Mouse (Mus musculus) adrenal gland, adult (tissue): Measurements from ENCODE around the gene Dennd6a.
"Not testable (repeated sequence)": the region's sequence is repeated elsewhere in the genome, so short reads cannot be mapped to it uniquely, and the experiment has no call there.

Experiments
- DNase-seq, 2 experiments: peaks; one replicate each; pipeline ENCODE4 v3.0.0; 2022 to 2023; ENCODE audit warnings: low spot score in 1 of 2; ENCODE audit not compliant: inconsistent age in 2 of 2

Gene Dennd6a

DNA sequence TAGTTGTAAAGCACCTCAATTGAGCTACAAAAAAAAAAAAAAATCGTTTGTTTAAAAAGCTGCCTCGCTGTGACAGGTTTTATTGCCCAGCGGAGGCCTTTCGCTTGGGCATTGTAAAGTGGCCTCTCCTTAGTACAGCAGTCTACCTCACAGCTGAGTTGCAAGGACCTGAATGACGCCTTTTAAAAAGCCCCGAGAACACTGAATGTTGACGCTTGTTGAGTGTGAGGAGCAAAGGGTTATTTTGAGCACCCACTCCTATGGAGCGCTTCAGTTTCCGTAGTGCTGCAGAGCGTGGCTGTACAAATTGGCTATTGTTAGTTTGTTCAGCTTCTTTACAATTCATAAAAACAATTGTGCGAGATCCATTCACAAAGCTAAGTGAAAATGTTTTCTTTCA, 65.6 kb downstream of the Dennd6a start:
- DNase-seq = peak; percentile 14 to 57

DNA sequence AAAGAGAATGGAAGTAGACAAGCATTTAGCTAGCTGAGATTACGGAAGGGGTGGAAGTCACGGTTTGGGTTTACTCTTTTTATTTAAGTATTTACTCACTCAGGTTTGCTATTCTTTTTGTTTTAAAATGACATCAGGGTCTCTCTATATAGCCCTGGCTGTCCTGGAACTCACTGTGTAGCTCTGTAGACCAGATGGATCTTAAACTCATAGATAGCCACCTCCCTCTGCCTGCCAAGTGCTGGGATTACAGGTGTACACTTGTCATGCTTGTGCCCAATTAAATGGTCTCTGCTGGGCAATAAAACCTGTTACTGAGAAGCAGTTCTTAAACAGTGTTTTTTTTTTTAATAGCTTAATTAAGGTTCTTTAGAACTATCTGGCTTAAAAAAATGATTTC, 66.3 kb downstream of the Dennd6a start:
- peak in 1 of 2 experiments; percentile 35 for DNase-seq

DNA sequence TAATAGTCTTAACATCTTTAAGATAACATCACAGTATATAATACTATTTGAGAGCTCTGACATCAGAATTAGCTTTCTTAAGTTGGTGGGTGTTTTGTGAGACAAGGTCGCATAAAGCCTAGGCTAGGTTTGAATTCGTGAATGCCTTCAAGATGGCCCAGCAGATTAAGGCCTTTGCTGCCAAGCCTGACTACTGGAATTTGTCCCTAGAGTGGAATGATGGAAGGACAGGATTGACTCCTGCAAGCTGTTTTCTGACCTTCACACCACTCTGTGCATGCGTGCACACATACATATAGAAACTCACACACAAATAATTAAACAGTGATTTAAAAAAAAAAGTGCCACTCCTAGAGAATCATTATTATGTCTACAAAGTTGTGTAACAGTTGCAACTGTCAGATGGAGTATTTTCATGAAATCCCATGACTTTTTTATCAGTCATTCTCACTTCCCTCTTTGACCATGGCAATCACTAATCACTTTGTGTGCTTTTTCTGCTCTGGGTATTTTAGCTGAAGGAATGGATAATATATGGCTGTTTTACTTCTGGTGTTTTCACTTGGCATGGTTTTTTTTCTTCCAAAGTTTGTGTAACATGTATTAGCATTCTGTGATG, 69.5 kb downstream of the Dennd6a start:
- no peak for DNase-seq

DNA sequence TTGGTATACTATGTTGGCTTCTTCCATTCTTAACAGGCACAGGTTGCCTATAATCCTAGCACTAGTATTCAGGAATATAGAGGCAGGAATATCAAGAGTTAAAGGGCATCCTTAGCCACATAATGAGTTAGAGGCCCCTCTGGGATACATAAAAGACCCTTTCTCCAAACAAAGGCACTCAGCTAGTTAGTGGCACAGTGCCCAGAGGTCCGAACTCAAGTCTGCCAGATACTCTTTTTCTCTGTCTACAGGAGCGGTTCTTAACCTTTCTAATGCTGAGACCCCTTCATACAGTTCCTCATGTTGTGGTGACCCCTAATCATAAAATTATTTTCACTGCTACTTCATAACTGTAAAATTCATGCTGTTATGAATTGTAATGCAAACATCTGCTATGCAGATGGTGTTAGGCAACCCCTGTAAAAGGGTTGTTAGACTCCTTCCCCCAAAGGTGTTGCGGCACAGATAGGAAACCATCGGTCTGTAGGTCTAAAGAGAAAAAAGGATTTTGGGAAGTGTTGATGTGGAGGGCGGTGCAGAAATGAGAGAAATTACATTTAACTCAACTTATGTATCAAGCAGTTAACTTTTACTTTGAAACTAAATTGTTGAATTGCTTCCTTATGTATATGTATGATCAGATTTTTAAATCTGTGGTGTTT, 72.5 kb downstream of the Dennd6a start:
- DNase-seq = no peak

DNA sequence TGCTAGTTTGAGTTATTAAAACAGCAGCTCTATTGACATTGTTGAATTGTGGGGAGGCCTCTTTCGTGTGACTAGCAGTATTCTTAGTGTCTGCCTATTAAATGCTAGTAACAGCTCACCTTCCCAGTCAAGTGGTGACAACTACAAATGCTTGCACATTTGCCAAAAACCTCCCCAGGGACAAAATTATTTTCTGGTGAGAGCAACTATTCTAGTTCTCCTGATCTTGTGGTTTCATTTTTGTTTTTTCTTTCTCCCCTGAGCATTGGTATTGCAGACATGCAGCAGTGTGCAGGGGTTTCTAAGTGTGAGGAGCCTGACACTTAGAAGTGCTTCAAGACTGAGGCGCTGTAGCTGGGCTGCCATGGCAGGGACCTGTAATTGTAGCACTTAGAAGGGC, 74.2 kb downstream of the Dennd6a start:
- DNase-seq = no peak

DNA sequence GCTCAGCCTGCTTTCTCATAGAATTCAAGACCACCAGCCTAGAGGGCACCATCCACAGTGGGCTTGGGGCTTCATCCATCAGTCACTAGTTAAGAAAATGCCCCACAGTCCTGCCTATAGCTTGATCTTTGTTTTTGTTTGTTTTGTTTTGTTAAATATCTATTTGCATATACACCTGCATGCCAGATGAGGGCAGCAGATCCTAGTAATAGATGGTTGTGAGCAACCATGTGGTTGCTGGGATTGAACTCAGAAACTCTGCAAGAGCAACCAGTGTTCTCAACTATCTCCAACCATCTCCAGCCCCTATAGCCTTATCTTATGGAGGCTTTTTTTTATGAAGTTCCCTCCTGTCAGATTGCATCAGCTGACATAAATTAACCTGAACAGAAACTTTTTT, 78.2 kb downstream of the Dennd6a start:
- peak in 1 of 2 experiments; percentile 48 for DNase-seq

DNA sequence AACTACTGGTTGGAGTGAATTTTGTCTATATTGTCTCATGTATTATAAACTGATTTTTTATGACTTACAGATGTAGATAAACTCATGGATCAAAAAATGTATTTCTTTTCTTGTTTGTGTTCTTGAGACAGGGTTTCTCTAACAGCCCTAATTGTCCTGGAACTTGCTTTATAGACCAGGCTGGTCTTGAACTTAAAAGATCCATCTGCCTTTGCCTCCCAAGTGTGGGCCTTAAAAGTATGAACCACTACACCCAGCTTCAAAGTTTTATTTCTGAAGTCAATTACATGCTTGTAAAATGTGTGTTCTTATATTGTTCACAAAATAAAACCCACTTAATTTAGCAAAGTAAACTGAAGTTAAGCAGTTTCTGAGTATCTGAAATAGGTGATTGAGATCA, 84.5 kb downstream of the Dennd6a start:
- DNase-seq = no peak

DNA sequence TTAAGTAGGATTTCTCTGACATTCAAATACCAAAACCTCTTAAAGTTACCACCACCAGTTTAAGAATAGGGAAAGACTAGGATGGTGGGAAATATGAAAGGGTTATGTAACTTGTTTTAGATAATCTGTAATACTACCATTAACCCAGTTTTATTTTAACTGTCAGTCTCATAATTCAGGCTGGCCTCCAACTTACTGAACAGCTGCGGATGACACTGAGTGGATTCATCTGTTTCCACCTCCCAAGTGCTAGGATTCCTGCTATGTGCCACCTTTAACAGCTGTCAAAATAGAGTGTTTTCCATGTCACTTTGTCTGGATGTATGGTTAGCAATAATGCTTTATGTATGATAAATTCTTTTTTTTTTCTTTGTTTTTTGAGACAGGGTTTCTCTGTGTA, 86.6 kb downstream of the Dennd6a start:
- no peak for DNase-seq

DNA sequence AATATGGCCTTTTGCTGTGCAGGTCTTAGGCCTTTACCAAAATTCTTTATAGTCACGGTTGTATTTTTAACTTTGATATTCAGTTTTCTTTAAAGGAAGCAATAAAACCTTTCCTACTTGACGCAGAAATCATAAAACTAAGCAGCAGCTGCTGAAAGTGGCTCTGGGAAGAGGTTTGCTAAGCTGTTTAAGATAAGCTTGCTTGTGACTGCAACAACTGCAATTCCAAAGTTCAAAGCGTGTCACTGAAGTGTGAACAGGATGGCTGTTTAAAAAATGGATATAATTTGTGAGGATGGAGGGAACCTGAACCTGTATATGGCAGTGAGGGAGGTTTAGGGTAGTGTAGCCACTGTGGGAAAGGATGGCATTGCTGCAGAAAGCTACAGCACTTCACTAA, 88.4 kb downstream of the Dennd6a start:
- no peak for DNase-seq

DNA sequence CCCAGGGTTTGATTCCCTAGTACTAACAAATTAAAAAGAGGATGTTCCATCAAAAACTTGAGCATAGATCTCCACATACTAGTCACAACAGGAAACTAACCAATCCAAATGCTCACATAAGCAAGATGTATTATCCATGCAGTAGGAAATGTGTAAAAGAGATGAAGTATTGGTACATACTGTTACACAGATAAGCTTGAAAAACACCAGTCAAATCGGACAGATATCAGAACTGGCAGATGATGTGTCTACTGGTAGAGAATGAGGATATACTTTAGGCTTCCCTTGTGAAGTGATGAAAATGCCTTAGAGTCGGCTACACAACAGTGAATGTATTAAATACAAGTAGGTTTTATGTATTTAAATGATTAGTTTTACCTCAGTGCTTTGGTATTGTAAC, 88.8 kb downstream of the Dennd6a start:
- no peak for DNase-seq

DNA sequence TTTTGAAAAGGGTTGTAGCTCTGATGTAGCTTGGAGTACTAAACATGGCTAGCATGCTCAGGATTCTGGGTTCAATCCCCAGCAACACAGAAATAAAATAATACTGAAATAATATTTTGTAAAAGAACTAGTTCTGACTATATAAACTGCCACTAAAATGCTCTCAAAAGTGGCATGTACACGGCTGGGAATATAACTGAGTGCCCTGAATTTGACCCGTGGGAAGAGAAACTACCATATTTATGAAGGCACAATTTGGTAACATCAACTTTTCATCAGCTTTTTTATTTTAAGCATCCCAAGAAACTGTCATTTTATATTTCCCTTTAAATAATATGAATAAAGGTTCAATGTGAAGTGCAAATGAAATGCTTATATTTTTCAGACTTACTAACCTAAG, 90.2 kb downstream of the Dennd6a start:
- DNase-seq = no peak

DNA sequence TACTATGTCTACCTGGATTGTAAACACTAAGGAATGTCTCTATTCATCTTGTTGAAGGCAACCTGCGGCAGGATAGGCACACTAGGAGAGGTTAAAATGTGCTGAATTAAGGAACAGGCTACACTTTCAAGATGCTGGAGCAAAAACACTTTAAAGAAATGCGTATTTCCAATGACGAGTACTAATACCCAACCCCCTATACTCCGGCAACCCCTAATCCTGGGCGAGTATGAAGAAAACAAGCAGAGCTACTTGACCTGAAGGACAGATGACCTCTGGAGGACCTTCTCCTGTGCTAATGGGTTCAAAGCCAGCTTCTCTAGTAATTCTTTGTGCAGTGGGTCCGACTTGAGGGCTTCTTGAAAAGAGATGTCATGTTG, 94.3 kb downstream of the Dennd6a start:
- no peak for DNase-seq

DNA sequence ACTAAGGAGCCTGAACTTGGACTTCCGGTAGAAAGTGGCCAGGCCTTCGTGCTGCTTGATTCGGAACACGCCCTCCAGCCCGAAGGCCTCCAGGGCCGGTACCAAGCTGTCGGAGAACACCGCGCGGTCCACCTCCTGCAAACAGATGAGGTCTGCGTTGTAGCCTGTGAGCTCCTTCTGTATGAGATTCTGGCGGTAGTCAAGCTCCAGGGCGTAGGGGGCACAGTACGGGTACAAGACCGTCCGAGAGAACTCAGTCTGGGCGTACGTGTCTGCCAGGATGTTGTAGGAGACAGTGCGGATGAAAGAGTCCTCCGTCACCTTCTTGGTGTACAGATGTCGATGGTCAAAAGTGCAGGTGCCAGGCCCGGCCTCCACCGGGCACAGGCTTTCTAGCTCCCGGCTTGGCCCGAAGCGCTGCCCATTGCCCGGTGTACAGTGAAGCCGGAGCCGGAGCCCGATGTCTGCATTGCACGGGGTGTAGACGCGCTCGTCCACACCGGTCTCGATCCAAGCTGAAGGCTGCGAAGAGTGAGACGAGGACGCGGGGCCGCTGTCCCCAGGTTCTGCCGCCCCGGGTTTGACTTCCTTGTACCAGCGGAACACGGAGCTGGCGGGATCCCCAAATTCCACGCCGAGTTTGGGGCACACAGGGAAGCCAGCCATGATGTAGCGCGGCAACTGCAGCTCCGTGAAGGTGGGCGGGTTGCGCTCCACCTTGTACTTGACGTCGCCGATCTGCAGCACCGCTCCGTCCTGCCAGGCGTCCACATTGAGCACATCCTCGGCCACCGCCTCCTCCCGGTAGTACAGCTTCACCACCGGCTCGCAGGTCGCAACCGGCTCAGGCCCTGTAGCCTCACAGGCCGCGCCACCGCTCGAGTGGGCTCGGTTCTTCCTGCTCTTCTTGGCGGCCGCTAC, 95.0 kb downstream of the Dennd6a start:
- DNase-seq = peak; percentile 33 to 74

DNA sequence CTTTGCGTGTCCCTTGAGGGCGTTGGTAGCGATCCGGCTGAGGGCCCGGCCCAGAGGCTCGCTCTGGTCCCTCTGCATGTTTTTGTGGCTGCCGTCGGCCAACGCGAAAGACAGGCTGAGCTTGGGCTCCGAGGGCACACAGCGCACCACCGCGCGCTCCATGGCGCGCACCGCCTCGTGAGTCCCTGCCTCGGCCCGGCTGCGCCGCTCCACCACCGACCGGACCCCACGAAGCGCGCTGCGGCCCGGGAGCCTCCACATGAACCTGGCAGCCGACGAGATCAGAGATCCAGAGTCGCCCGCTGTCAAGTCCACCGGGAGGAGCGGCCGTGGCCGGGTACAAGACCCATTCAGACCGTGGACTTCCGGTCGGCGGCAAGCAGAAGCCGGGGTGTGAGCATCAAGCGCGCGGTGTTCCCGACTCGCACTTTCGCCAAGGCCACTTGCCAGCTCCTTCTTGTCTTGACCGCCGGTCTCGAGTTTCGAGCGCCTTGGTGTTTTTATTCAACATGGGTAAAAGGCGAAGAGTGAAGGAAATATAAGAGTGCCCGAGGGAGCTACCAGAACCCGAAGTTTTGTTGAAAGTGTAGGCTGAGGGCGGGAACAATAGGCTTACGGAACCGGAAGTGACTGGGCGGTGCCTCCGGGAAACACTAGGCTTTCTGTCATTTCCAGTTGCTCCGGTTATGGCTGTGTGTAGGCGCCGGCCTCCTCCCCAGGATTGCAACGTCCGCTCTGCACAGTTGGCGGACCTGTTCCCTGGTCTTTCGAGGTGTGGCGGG, 95.8 kb downstream of the Dennd6a start, which contains the start of gene Pde12:
TSS of gene Pde12 (minus strand) at position 592 of the 782 bp plus-strand sequence.
- peak; percentile 91 to 98 for DNase-seq

DNA sequence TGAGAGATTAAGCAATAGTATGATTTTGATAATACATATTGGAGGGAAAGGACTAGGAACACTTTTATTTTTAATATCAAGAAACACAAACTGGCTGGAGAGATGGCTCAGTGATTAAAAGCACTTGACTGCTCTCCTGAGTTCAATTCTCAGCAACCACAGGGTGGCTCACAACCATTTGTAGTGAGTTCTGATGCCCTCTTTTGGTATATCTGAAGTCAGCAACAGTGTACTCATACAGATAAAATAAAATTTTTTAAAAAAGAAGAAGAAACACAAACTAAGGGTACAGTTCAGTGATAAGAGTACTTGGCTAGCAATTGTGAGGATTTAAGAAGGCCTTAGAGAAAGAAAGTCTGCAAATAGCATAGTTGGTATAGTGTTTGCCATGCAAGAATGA, 97.3 kb downstream of the Dennd6a start:
- no peak for DNase-seq

DNA sequence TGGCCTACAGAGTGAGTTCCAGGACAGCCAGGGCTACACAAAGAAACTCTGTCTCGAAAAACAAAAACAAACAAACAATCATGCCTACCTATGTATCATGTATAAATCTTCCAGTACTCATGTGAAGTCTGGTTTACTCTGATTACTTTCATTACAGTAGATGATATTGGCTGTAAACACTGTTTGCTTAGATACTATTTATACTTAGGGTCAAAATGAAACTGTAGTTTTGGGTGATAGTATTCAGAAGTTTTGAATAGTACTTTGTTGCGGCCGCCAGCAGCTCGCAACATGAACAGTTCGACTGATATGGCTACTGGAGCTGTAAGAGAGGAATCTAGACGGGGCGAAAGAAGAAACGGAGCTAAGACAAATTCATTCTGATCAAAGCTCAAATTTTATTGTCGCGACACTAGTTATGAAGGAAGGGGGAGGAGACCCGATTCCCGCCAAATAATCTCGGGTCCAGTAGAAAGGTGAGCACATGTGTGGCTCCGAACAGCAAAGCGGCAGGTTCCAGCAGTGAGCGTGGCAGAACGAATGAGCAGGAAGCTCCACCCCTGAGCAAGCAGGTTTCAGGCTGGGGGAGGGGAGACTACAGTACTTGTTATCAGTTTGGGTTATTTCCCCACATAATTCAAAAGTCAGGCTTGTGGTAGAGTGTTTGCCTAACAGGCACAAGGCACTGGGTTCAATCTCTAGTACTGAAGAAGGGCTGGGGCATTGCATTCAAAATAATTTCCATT, 98.4 kb downstream of the Dennd6a start:
- DNase-seq = not testable (repeated sequence)

DNA sequence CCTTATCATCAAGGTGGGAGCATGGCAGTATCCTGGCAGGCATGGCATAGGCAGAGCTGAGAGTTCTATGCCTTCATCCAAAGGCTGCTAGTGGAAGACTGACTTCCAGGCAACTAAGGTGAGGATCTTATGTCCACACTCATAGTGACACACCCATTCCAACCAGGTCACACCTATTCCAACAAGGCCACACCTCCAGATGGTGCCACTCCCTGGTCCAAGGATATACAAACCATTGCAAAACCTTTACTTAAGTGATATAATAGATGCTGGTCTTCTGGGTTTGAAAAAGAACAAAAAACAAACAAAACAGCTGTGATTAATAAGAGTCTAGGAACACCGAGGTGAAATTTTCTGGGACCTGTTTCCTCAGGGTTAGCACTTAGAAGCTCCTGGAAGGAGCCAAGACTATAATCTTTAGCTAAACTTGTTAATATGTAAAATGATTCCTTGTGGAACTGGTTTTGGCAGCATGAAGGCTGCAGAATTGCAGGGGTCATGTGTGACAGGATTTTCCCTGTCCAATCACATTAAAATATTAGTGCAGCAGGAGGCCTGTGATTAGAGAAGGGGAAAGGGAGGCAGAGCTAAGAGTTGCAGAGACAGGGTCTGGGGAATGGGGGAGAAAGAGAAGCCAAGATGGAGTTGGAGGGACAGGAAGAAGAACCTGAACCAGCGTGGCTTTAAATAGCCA, 101.0 kb downstream of the Dennd6a start:
- not testable (repeated sequence) for DNase-seq

DNA sequence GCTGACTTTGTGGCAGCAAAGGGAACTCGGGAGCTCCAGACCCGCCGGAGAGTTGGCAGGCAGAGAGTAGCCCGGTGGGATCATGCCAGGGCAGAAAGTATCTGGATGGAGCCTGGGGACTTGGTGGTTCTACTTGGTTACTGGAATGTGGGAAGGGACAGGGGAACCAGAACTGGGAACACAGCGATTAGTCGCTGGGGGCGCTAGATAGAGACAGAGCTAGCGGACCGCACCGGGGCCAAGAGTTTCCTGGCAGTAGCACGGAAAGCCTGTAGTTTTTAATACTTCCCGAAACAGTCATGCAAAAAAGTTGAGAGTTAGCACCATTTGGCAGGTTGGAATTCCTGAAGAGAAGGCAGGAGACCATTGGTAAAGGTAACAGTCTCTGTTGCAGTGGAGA, 101.7 kb downstream of the Dennd6a start:
- DNase-seq = peak; percentile 18 to 51

DNA sequence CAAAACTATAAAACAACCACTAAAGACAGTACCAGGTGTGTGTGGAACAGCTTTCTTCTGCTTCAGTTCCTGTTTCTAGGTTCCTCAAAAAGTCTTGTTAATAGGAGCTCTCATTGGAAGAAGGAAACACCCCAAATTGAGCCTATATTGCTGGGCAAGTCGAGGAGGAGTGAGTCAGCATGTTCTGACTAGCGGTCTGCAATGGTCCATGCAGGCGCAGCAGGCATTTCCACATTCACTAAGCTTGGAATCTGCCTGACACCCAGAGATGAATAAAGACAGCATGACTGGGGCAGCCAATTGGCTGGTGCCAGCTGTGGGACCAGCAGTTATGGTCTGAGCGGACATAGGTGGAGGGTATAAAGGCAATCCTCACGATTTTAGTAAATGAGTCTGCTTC, 102.1 kb downstream of the Dennd6a start:
- no peak for DNase-seq
